Mouse (Mus musculus): Measurements from ENCODE around the gene Arpc1b.
A peak's percentile ranks its signal among the peaks of the same experiment; 100 is the strongest.

GRCm38 (mm10) chr5:145064765-145065340 lies 49.2 kb upstream of the Arpc1b start:
- no peak for TF ChIP-seq CTCF (conservative IDR thresholded peaks at IDR 0.05; ENCODE audit: low read length)
- peak; percentile 73; the same call in 1 of the 2 replicates for TF ChIP-seq NANOG (IDR thresholded peaks at IDR 0.05; ENCODE audit: borderline replicate concordance, low read length)
